Mouse (Mus musculus) lung, embryonic 16.5 days (tissue): ENCODE data around the gene Rhog. TPM values are rescaled to one million over a fixed set of nuclear protein-coding genes. Genes with fewer than 3 reads are reported as not detected.

Experiments
- ATAC-seq: fragments of 200-750 bp; cut with Nextera tagmentation; 2 replicates; pipeline ENCODE4 v1.8.0; 2017; ENCODE audit warnings: low read depth, mild to moderate bottlenecking, moderate library complexity
- H3K27ac ChIP-seq: fragments of 300-500 bp; sonication (generic); 2 replicates; pipeline ENCODE4 v1.5.1; 2014; ENCODE audit warnings: mild to moderate bottlenecking, control low read depth, low read length
- H3K27me3 ChIP-seq: fragments of 300-500 bp; sonication (generic); 2 replicates; pipeline ENCODE4 v1.6.1; 2014; ENCODE audit warnings: low read depth, low read length, mixed read lengths; ENCODE audit not compliant: control insufficient read depth, insufficient read depth
- H3K36me3 ChIP-seq: fragments of 300-500 bp; sonication (generic); 2 replicates; pipeline ENCODE4 v1.6.1; 2014; ENCODE audit warnings: low read length; ENCODE audit not compliant: control insufficient read depth, insufficient read depth
- H3K4me1 ChIP-seq: fragments of 300-500 bp; sonication (generic); replicated peaks from 2 replicates; pipeline ENCODE4 v1.6.1; 2014; ENCODE audit warnings: low read length, mixed read lengths; ENCODE audit not compliant: control insufficient read depth, insufficient read depth
- H3K4me2 ChIP-seq: fragments of 300-500 bp; sonication (generic); 2 replicates; pipeline ENCODE4 v1.6.1; 2014; ENCODE audit warnings: low read depth, low read length, control low read depth
- H3K4me3 ChIP-seq: fragments of 300-500 bp; sonication (generic); 2 replicates; pipeline ENCODE4 v1.5.1; 2014; ENCODE audit warnings: mild to moderate bottlenecking, low read length, control low read depth
- H3K9ac ChIP-seq: fragments of 300-500 bp; sonication (generic); 2 replicates; pipeline ENCODE4 v1.6.1; 2014; ENCODE audit warnings: low read length, control low read depth
- H3K9me3 ChIP-seq: fragments of 300-500 bp; sonication (generic); 2 replicates; pipeline ENCODE4 v1.6.1; 2016; ENCODE audit warnings: low read length; ENCODE audit not compliant: control insufficient read depth
- WGBS: fragments of 180-500 bp; shearing (Covaris S2); extraction: QIAGEN DNeasy Blood & Tissue Kit; methylation state at CpG from one replicate; pipeline ENCODE4 v1.1.7; 2014; 5-methylcytosine and 5-hydroxymethylcytosine counted together
- polyA plus RNA-seq: library from polyadenylated mRNA; unstranded; fragments of >200 nt; fragmentation: Nextera tagmentation; extraction: Ambion mirVana; gene quantifications from 2 replicates; pipeline ENCODE4 v1.2.1, GENCODE M21; 2015

Gene Rhog
- polyA plus RNA-seq, 1 experiment from 2014 or later: 78.1 TPM

DNA sequence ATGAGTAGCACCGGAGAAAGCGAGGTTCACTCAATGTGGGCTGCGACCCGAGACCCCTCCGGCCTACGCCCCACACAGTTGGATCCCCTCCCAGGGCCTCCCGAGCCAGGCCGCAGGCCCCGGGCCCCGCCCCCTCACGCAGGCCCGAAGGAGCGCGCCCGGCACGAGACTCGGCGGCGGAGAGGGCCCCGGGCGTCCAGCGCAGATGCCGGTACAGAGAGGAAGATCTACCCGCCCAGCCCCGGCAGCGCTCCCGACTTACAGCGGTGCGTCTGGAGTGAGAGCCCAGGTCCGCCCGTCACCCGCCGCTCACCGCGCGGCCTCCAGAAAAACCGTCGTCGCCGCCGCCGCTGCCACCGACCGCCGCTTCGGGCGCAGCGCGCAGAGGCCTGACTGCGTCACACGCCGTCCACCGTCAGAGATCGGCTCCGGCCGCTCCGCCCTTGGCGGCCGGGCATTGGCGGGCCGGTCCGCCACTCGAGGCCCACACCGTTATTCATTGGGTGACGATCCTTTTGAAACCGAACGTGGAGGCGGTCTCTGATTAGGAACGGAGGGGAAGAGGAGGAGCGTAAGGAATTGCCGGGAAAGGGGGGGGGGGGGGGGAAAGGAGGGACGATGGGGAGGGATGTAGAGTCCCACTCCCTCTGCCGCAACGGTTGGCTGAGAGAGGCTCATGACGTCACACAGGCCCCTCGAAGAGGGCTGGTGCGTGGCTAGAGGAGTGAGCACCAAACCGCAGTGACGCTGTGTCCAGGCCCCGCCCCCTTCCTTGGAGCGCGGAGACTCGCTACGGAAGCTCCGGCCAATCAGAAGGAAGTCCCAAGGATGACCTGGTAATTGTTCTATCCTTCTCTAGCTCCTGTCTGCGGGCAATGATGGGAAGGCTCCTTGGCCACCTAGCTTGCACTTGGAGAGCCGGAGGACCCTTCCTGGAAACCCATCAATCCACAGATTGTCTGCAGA is 45.8 kb downstream of the Rhog start, which contains the start of the genes Nup98 and Pgap2:
TSS of gene Nup98 (minus strand) at position 421 of the 966 bp plus-strand sequence.
TSS of gene Pgap2 (plus strand) at position 453 of the 966 bp plus-strand sequence.
- peaks cover 11% of the 10 kb centered on the region for H3K4me1 ChIP-seq
- under 1% methylated on average over 83 of the region's 87 CpGs for WGBS
- peak; percentile 99 for ATAC-seq

DNA sequence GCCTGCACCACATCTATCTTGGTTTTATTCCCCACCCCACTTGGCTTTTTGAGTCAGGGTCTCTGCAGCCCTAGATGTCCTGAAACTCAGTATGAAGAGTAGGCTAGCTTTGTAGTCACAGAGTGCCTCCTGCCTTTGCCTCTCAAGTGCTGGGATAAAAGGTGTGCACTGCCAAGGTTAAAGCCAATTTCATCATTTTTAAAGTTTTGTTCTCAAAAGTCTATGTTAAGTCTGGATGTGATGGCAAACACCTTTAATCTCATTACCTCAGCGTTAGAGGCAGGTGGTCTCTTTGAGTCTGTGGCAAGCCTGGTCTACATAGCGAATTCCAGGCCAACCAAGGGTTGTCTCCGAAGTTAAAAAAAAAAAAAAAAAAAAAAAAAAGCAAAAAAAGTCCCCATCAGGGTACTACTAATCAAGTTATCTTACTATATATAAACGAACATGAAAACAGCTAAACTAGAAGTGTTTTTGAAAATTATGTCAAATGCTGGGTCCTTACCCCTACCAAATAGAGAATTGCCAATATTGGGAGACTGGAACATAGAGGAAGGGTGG is 47.0 kb downstream of the Rhog start:
- WGBS: 50% methylated on average over 4 of the region's 4 CpGs
- Histone ChIP-seq H3K27ac (no peak overlapping the region), H3K4me1 (peaks cover 11% of the 10 kb centered on the region), H3K4me3 (peak overlapping the region; percentile 95), H3K27me3 (no peaks in the 10 kb centered on the region), H3K9ac (peak overlapping the region; percentile 90), H3K36me3 (no peaks in the 10 kb centered on the region), H3K9me3 (no peaks in the 10 kb centered on the region), H3K4me2 (peak overlapping the region; percentile 90)
- ATAC-seq: no peak

More for the DNA sequence above, 45.8 kb downstream of the Rhog start, which contains the start of the genes Nup98 and Pgap2:
- Histone ChIP-seq H3K27me3 (no peaks in the 10 kb centered on the region), H3K4me2 (peak within 1 kb of the TSS; percentile 90), H3K27ac (peak within 1 kb of the TSS; percentile 93), H3K36me3 (no peaks in the 10 kb centered on the region), H3K4me3 (peak within 1 kb of the TSS; percentile 95), H3K9me3 (no peaks in the 10 kb centered on the region), H3K9ac (peak within 1 kb of the TSS; percentile 90)

DNA sequence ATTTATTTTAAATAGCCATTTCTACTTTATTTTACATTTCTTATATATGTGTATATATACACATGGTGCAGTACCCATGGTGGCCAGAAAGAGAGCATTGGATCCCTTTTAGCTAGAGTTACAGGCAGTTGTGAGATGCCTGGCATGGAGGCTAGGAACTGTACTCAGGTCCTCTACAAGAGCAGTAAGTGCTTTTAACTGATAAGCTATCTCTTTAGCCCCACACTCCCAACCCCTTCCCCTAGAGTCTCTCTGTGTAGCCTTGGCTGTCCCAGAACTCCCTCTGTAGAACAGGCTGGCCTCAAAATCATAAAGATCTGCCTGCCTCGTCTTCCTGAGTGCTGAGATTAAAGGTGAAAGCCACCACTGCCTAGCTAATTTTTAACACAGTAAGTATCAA is 50.2 kb downstream of the Rhog start:
- H3K4me2 ChIP-seq: no peak overlapping the region
- 70% methylated on average over 1 of the region's 1 CpGs for WGBS

GRCm38 (mm10) chr7:102204296-102204857 is 51.5 kb downstream of the Rhog start:
- Histone ChIP-seq H3K9ac (no peak overlapping the region), H3K27me3 (no peaks in the 10 kb centered on the region), H3K4me2 (no peak overlapping the region), H3K36me3 (no peaks in the 10 kb centered on the region), H3K27ac (no peak overlapping the region), H3K9me3 (no peaks in the 10 kb centered on the region), H3K4me1 (peaks cover 11% of the 10 kb centered on the region), H3K4me3 (no peak overlapping the region)
- 67% methylated on average over 3 of the region's 3 CpGs for WGBS
- no peak for ATAC-seq

More for the DNA sequence above, 50.2 kb downstream of the Rhog start:
- Histone ChIP-seq H3K36me3 (no peaks in the 10 kb centered on the region), H3K27me3 (no peaks in the 10 kb centered on the region), H3K9me3 (no peaks in the 10 kb centered on the region), H3K4me3 (no peak overlapping the region), H3K27ac (no peak overlapping the region), H3K9ac (no peak overlapping the region), H3K4me1 (peaks cover 11% of the 10 kb centered on the region)
- no peak for ATAC-seq

DNA sequence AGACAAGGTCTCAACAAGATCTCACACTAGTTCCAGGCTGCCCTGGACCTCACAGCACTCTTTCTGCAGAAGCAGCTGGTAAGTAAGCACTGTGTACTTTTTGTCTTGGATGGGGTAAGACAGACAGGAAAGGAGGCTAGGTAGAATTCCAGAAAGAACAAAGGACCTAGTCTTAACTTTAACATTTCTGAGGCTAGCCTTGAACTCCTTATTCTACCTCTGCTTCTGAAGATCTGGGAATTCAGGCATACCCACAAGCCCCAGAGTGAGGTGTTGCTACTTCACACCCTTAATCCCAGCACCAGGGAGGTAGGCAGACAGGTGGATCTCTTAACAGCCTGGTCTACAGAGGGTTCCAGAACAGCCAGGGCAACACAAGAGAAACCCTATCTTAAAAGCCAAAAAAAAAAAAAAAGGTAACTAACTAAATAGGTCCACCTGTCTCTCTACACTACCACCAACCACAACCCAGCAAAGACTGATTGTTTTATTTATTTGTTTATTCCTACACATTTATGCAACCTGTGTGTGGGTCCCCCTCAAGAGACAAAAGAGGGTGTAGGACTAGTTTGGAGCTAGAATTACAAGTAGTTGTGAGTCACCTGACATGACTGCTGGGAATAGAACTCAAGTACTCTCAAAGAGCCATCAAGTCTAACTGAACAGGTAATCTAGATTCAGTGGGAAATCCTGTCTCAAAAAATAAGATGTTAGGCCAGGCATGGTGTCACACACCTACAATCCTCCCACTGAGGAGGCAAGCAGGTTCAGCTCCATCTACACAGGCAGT is 54.7 kb downstream of the Rhog start:
- H3K9me3 ChIP-seq: no peaks in the 10 kb centered on the region
- H3K27ac ChIP-seq: 0 out of 2 replicates have a peak overlapping the region, but pooled peaks have one; percentile 6
- H3K9ac ChIP-seq: no peak overlapping the region
- H3K27me3 ChIP-seq: no peaks in the 10 kb centered on the region
- peaks cover 3% of the 10 kb centered on the region; the same call in 1 of the 2 replicates for H3K4me1 ChIP-seq
- H3K4me3 ChIP-seq: no peak overlapping the region
- H3K36me3 ChIP-seq: no peaks in the 10 kb centered on the region
- no peak for ATAC-seq
- H3K4me2 ChIP-seq: no peak overlapping the region

DNA sequence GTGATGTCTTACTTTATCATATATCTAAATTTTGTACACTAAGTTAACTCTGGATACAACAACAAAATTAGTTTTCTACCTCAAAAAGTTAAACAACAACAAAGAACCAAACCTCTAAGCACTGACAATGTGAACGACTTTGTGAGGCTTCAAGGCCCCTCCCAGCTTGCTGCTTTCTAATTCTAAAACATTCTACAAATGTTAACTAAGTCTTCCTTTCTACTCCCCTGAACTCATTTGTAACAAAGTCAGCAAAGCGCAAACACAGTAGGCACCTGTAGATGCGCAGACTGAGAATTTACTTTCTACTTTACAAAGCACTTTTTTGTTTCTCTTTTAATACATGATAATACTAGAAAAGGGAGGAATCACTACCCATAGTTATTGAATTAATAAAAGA is 55.3 kb downstream of the Rhog start:
- no peak overlapping the region for H3K4me3 ChIP-seq
- no peaks in the 10 kb centered on the region for H3K27me3 ChIP-seq
- no peaks in the 10 kb centered on the region for H3K36me3 ChIP-seq
- no peak overlapping the region for H3K27ac ChIP-seq
- 82% methylated on average over 3 of the region's 3 CpGs for WGBS
- peaks cover 3% of the 10 kb centered on the region; the same call in 1 of the 2 replicates for H3K4me1 ChIP-seq
- no peaks in the 10 kb centered on the region for H3K9me3 ChIP-seq
- H3K4me2 ChIP-seq: no peak overlapping the region
- no peak overlapping the region for H3K9ac ChIP-seq
- no peak for ATAC-seq

GRCm38 (mm10) chr7:102192356-102192755 is 63.5 kb downstream of the Rhog start:
- Histone ChIP-seq H3K27ac (no peak overlapping the region), H3K4me3 (no peak overlapping the region), H3K27me3 (no peaks in the 10 kb centered on the region), H3K4me2 (no peak overlapping the region), H3K9me3 (no peaks in the 10 kb centered on the region), H3K4me1 (no peaks in the 10 kb centered on the region), H3K9ac (no peak overlapping the region), H3K36me3 (peaks cover 32% of the 10 kb centered on the region)
- WGBS: 100% methylated on average over 1 of the region's 1 CpGs
- ATAC-seq: no peak
